Mouse (Mus musculus): ENCODE measurements around the gene Taf3.

Taf3 gene

GRCm38 (mm10) chr2:9956546-9956945 lies 91.8 kb downstream of the Taf3 start:
- no peak for DNase-seq (ENCODE audit: low read depth, low spot score)

GRCm38 (mm10) chr2:9955576-9956535 lies 92.5 kb downstream of the Taf3 start:
- no peak for DNase-seq (ENCODE audit: low read depth, low spot score)

- DNase-seq (ENCODE audit: low read depth, low spot score) = no peak
Measured at GRCm38 (mm10) chr2:9946739-9947138, 101.7 kb downstream of the Taf3 start.

- DNase-seq (ENCODE audit: low read depth, low spot score) = no peak
Measured at GRCm38 (mm10) chr2:9945611-9946010, 102.8 kb downstream of the Taf3 start.

GRCm38 (mm10) chr2:9943011-9943410 lies 105.4 kb downstream of the Taf3 start:
- DNase-seq (ENCODE audit: low read depth, low spot score) = no peak

GRCm38 (mm10) chr2:9939250-9939649 lies 109.1 kb downstream of the Taf3 start:
- no peak for DNase-seq (ENCODE audit: low read depth, low spot score)

GRCm38 (mm10) chr2:9935965-9936364 lies 112.4 kb downstream of the Taf3 start:
- DNase-seq (ENCODE audit: low read depth, low spot score) = no peak

- DNase-seq (ENCODE audit: low read depth, low spot score) = no peak
Measured at GRCm38 (mm10) chr2:9926905-9927283, 121.5 kb downstream of the Taf3 start.

GRCm38 (mm10) chr2:9926194-9926904 lies 122.0 kb downstream of the Taf3 start:
- DNase-seq (ENCODE audit: low read depth, low spot score) = no peak

- no peak for DNase-seq (ENCODE audit: low read depth, low spot score)
Measured at GRCm38 (mm10) chr2:9918691-9919471, 129.5 kb downstream of the Taf3 start.

GRCm38 (mm10) chr2:9917602-9918001 lies 130.8 kb downstream of the Taf3 start:
- no peak for DNase-seq (ENCODE audit: low read depth, low spot score)

- DNase-seq (ENCODE audit: low read depth, low spot score) = no peak
Measured at GRCm38 (mm10) chr2:9905995-9906394, 142.4 kb downstream of the Taf3 start.

GRCm38 (mm10) chr2:9903854-9904560 lies 144.4 kb downstream of the Taf3 start:
- DNase-seq (ENCODE audit: low read depth, low spot score) = no peak

- no peak for DNase-seq (ENCODE audit: low read depth, low spot score)
Measured at GRCm38 (mm10) chr2:9897846-9898245, 150.6 kb downstream of the Taf3 start.

GRCm38 (mm10) chr2:9896097-9896770 lies 152.2 kb downstream of the Taf3 start:
- DNase-seq (ENCODE audit: low read depth, low spot score) = no peak

- no peak for DNase-seq (ENCODE audit: low read depth, low spot score)
Measured at GRCm38 (mm10) chr2:9894836-9895593, 153.4 kb downstream of the Taf3 start.

GRCm38 (mm10) chr2:9893272-9893953 lies 155.0 kb downstream of the Taf3 start:
- DNase-seq (ENCODE audit: low read depth, low spot score) = no peak

- no peak for DNase-seq (ENCODE audit: low read depth, low spot score)
Measured at GRCm38 (mm10) chr2:9892541-9892940, 155.9 kb downstream of the Taf3 start.

- DNase-seq (ENCODE audit: low read depth, low spot score) = no peak
Measured at GRCm38 (mm10) chr2:9890906-9891305, 157.5 kb downstream of the Taf3 start.
